Mouse (Mus musculus): ENCODE measurements at regions not wholly inside any gene's neighbourhood (a gene's known extent, or its start where the extent isn't known, plus 50 kb on each side); places are given as distances from the start of the nearest gene placed in this dataset.
A peak's percentile ranks its signal among the peaks of the same experiment; 100 is the strongest.
"Not testable (repeated sequence)": the region's sequence is repeated elsewhere in the genome, so short reads cannot be mapped to it uniquely, and the experiment has no call there.

GRCm38 (mm10) chr5:39252206-39252605 is 375.6 kb upstream of the Clnk start:
- Histone ChIP-seq H3K36me3 (ENCODE audit: control insufficient read depth, insufficient read depth, low read length) (no peaks in the 10 kb centered on the region), H3K27me3 (replicated peaks; ENCODE audit: control insufficient read depth, insufficient read depth, low read length) (no peaks in the 10 kb centered on the region), H3K4me1 (ENCODE audit: control insufficient read depth, insufficient read depth, low read length) (no peaks in the 10 kb centered on the region), H3K4me3 (ENCODE audit: insufficient read depth, low read depth, low read length) (no peak overlapping the region), H3K27ac (ENCODE audit: insufficient read depth, low read depth, low read length) (no peak overlapping the region)
- 55% methylated on average over 3 of the region's 3 CpGs for WGBS
- TF ChIP-seq CTCF (conservative IDR thresholded peaks at IDR 0.05; ENCODE audit: insufficient read depth, insufficient read length, low read depth, low read length) = no peak
- TF ChIP-seq POLR2A (IDR thresholded peaks at IDR 0.05; ENCODE audit: low read depth, low read length) = no peak
- no peak for DNase-seq

DNA sequence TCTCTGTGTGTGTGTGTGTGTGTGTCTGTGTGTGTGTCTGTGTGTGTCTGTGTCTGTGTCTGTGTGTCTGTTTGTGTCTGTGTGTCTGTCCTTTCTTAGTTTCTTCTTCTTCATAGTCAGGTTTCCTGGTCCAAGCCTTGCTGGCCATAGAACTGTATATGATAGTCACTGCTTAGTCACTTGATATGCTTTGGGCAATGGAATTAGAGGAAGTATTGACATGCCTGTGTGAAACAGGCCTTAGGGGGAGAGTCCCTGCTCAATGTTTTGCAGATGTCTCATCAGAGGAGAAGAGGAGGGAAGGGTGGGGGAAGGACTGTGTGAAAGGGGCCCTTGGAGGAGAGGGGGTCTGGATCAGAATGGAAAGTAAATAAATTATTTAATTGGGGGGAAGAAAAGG is 374.4 kb upstream of the Clnk start:
- no peak for DNase-seq

GRCm38 (mm10) chr5:39219698-39220097 is 343.1 kb upstream of the Clnk start:
- H3K4me3 ChIP-seq (ENCODE audit: insufficient read depth, low read depth, low read length) = no peak overlapping the region
- no peaks in the 10 kb centered on the region for H3K36me3 ChIP-seq (ENCODE audit: control insufficient read depth, insufficient read depth, low read length)
- no peaks in the 10 kb centered on the region for H3K4me1 ChIP-seq (ENCODE audit: control insufficient read depth, insufficient read depth, low read length)
- H3K27me3 ChIP-seq (replicated peaks; ENCODE audit: control insufficient read depth, insufficient read depth, low read length) = no peaks in the 10 kb centered on the region
- no peak for TF ChIP-seq CTCF (conservative IDR thresholded peaks at IDR 0.05; ENCODE audit: insufficient read depth, insufficient read length, low read depth, low read length)
- no peak for TF ChIP-seq POLR2A (IDR thresholded peaks at IDR 0.05; ENCODE audit: low read depth, low read length)
- no peak overlapping the region for H3K27ac ChIP-seq (ENCODE audit: insufficient read depth, low read depth, low read length)
- WGBS = 82% methylated on average over 5 of the region's 5 CpGs
- no peak for DNase-seq

More for the DNA sequence above, 374.4 kb upstream of the Clnk start:
- Histone ChIP-seq H3K27ac (ENCODE audit: insufficient read depth, low read depth, low read length) (no peak overlapping the region), H3K4me3 (ENCODE audit: insufficient read depth, low read depth, low read length) (no peak overlapping the region), H3K27me3 (replicated peaks; ENCODE audit: control insufficient read depth, insufficient read depth, low read length) (no peaks in the 10 kb centered on the region), H3K4me1 (ENCODE audit: control insufficient read depth, insufficient read depth, low read length) (no peaks in the 10 kb centered on the region), H3K36me3 (ENCODE audit: control insufficient read depth, insufficient read depth, low read length) (no peaks in the 10 kb centered on the region)
- TF ChIP-seq CTCF (conservative IDR thresholded peaks at IDR 0.05; ENCODE audit: insufficient read depth, insufficient read length, low read depth, low read length) (no peak), POLR2A (IDR thresholded peaks at IDR 0.05; ENCODE audit: low read depth, low read length) (no peak)

DNA sequence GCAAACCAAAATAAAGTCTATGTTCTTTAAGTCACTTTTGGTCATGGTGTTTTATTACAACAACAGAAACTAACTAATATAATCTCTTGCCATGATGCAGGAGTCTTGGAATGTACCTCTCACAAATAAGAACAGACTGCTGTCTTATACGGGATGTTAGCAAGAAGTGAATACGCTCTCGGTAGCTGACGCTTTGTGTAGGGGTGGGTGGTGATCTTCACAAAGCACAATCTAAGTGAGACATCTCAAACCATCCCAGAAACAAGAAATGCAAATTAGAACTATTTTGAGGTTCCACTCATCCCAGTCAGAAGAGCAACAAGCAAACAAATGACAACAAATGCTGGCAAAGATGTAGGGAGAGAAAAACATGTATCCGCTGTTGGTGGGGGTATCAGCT is 339.7 kb upstream of the Clnk start:
- 91% methylated on average over 5 of the region's 5 CpGs for WGBS
- no peak for TF ChIP-seq CTCF (conservative IDR thresholded peaks at IDR 0.05; ENCODE audit: insufficient read depth, insufficient read length, low read depth, low read length)
- TF ChIP-seq POLR2A (IDR thresholded peaks at IDR 0.05; ENCODE audit: low read depth, low read length) = no peak

DNA sequence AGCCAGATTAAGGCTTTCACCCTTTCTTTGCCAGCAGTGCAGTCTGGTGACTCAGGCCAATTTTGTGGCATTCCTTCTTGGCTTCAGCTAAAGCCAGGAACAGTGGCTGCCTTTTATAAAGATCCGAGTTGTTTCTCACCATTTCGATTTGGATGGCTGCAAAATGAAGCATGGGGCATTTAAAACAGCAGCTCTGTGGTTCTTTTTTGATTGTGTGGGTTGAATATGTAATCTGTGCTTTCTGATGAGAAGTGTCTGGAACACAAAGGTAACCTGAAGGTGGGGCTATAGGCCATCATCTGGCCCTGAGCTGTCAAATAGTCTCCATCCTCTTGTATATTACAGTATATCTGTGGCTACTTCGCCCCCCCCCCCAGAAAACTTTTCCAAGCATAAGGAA is 338.4 kb upstream of the Clnk start:
- no peaks in the 10 kb centered on the region for H3K36me3 ChIP-seq (ENCODE audit: control insufficient read depth, insufficient read depth, low read length)
- H3K4me1 ChIP-seq (ENCODE audit: control insufficient read depth, insufficient read depth, low read length) = no peaks in the 10 kb centered on the region
- no peak overlapping the region for H3K4me3 ChIP-seq (ENCODE audit: insufficient read depth, low read depth, low read length)
- TF ChIP-seq CTCF (conservative IDR thresholded peaks at IDR 0.05; ENCODE audit: insufficient read depth, insufficient read length, low read depth, low read length) (no peak), POLR2A (IDR thresholded peaks at IDR 0.05; ENCODE audit: low read depth, low read length) (no peak)
- DNase-seq = no peak
- H3K27ac ChIP-seq (ENCODE audit: insufficient read depth, low read depth, low read length) = no peak overlapping the region
- H3K27me3 ChIP-seq (replicated peaks; ENCODE audit: control insufficient read depth, insufficient read depth, low read length) = no peaks in the 10 kb centered on the region
- 76% methylated on average over 3 of the region's 3 CpGs for WGBS

More for the DNA sequence above, 339.7 kb upstream of the Clnk start:
- no peaks in the 10 kb centered on the region for H3K4me1 ChIP-seq (ENCODE audit: control insufficient read depth, insufficient read depth, low read length)
- H3K36me3 ChIP-seq (ENCODE audit: control insufficient read depth, insufficient read depth, low read length) = no peaks in the 10 kb centered on the region
- H3K27ac ChIP-seq (ENCODE audit: insufficient read depth, low read depth, low read length) = no peak overlapping the region
- no peak overlapping the region for H3K4me3 ChIP-seq (ENCODE audit: insufficient read depth, low read depth, low read length)
- DNase-seq = no peak
- H3K27me3 ChIP-seq (replicated peaks; ENCODE audit: control insufficient read depth, insufficient read depth, low read length) = no peaks in the 10 kb centered on the region

DNA sequence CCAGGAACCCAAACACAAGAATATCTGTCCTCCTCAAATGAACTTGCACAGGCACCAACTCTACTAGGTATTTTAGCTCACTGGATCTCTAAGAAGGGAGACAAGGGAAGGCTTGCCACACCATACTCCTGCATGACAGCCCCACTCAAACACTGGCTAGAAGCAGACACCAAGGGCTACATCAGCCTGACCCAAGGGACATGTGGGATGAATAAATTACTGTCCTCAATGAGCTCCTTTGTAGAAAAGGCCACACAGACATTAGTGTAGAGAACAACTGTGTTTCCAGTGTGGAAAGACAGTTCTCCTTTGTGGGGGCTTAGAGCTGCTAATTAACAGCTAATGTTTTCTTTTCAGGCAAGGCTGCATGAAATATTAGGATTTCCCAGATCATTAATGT is 335.9 kb upstream of the Clnk start:
- H3K36me3 ChIP-seq (ENCODE audit: control insufficient read depth, insufficient read depth, low read length) = no peaks in the 10 kb centered on the region
- no peak overlapping the region for H3K27ac ChIP-seq (ENCODE audit: insufficient read depth, low read depth, low read length)
- no peak overlapping the region for H3K4me3 ChIP-seq (ENCODE audit: insufficient read depth, low read depth, low read length)
- TF ChIP-seq POLR2A (IDR thresholded peaks at IDR 0.05; ENCODE audit: low read depth, low read length) = no peak
- no peak for TF ChIP-seq CTCF (conservative IDR thresholded peaks at IDR 0.05; ENCODE audit: insufficient read depth, insufficient read length, low read depth, low read length)
- DNase-seq = no peak
- H3K4me1 ChIP-seq (ENCODE audit: control insufficient read depth, insufficient read depth, low read length) = no peaks in the 10 kb centered on the region
- H3K27me3 ChIP-seq (replicated peaks; ENCODE audit: control insufficient read depth, insufficient read depth, low read length) = no peaks in the 10 kb centered on the region

DNA sequence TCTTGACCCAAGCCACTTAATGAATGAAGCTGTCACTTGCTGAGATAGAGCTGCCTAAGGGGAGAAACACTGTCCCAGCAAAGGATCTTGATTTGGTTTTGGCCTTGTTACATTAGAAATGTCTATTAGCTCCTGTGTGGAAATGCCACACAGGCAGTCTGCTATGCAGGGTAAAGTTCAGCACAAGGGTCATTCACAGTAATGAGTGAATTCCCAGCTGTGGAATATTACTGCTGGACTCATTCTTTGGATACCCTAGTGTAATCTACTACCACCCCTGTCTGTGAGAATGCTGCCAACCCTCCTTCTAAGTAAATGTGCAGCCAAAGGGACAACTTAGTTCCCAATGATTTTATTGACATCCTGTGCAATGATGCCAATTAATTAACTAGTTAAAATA is 322.2 kb upstream of the Clnk start:
- Histone ChIP-seq H3K27me3 (replicated peaks; ENCODE audit: control insufficient read depth, insufficient read depth, low read length) (no peaks in the 10 kb centered on the region), H3K36me3 (ENCODE audit: control insufficient read depth, insufficient read depth, low read length) (no peaks in the 10 kb centered on the region), H3K4me1 (ENCODE audit: control insufficient read depth, insufficient read depth, low read length) (no peaks in the 10 kb centered on the region; the same call in 1 of the 2 replicates), H3K27ac (ENCODE audit: insufficient read depth, low read depth, low read length) (no peak overlapping the region), H3K4me3 (ENCODE audit: insufficient read depth, low read depth, low read length) (no peak overlapping the region)
- peak; percentile 62 for DNase-seq
- no peak for TF ChIP-seq CTCF (conservative IDR thresholded peaks at IDR 0.05; ENCODE audit: insufficient read depth, insufficient read length, low read depth, low read length)
- TF ChIP-seq POLR2A (IDR thresholded peaks at IDR 0.05; ENCODE audit: low read depth, low read length) = no peak

- not testable (repeated sequence) for DNase-seq; H3K4me1 ChIP-seq (ENCODE audit: control insufficient read depth, insufficient read depth, low read length); H3K4me3 ChIP-seq (ENCODE audit: insufficient read depth, low read depth, low read length); H3K27ac ChIP-seq (ENCODE audit: insufficient read depth, low read depth, low read length); H3K36me3 ChIP-seq (ENCODE audit: control insufficient read depth, insufficient read depth, low read length); H3K27me3 ChIP-seq (replicated peaks; ENCODE audit: control insufficient read depth, insufficient read depth, low read length)
- 80% methylated on average over 2 of the region's 4 CpGs for WGBS
Observed at GRCm38 (mm10) chr5:39191153-39191552, 314.5 kb upstream of the Clnk start.

Measured in kidney, adult 2 months (tissue).